Comparison of ENCODE assay signal across 9 mouse cellular contexts in the genomic region with DNA sequence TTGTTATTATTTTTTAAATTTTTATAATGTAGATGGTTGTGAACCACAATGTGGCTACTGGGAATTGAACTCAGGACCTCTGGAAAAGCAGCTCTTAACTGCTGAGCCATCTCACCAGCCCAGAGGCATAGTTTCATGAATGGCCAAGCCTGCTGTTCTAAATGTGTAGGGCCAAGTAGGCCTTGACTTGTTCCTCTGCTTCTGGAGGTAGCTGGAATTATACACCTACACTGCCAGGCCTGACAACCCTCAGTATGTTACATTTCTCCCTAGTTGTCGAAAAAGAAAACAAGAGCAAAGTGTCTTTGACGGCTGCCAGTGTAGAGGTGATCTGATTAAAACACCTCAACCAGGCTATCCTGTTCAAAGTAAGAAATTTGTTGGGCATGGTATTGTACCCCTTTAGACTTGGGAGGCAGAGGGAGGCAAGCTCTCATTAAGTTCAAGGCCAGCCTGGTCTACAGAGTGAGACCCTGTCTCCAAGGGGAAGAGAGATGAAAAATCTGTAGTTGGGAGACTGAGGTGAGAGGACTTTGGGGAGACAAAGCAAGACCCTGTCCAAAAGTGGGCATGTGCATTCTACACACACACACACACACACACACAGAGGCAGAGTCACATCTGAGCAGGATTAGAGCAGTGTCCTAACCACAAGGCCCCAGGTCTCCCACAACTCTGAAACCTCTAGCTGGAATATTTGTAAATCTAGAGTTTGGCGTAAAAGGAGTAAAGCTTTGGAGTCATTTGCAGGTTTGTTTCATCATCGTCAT. TPM values are rescaled to one million over a fixed set of nuclear protein-coding genes. Genes with fewer than 3 reads are reported as not detected.
DNase-seq lines count a peak whose midpoint lies in the region; ATAC-seq lines count a peak whose summit lies in the region.
"Had no signal": no experiment of that assay in that cellular context is flagged by ENCODE, and none has a peak within 500 bp of the region (broad histone marks: within the 10 kb centered on the region; RNA-seq: fewer than 3 reads in every experiment).

No protein-coding gene starts in this region.

- H3K9ac ChIP-seq in forebrain, embryonic 14.5 days (ENCODE audit: low read length) = no peak overlapping the region
- H3K9ac ChIP-seq in forebrain, embryonic 16.5 days (replicated peaks; ENCODE audit: low read depth, low read length) = no peak overlapping the region
- H3K9ac ChIP-seq in lung, embryonic 16.5 days (ENCODE audit: low read length) = no peak overlapping the region
- no peak overlapping the region for H3K9ac ChIP-seq in hindbrain, embryonic 15.5 days
- H3K9ac ChIP-seq in neural tube, embryonic 14.5 days (replicated peaks; ENCODE audit: low read depth, low read length) = no peak overlapping the region

- no peak for DNase-seq in forebrain, embryonic 14.5 days (ENCODE audit: low spot score)
- no peak for DNase-seq in lung, postnatal 25 days (ENCODE audit: low spot score)
- no peak for DNase-seq in spleen, adult 12 weeks (ENCODE audit: low spot score)

- H3K4me3 ChIP-seq in forebrain, embryonic 14.5 days (ENCODE audit: low read depth, low read length) = no peak overlapping the region
- no peak overlapping the region for H3K4me3 ChIP-seq in forebrain, embryonic 16.5 days (replicated peaks; ENCODE audit: low read length)
- H3K4me3 ChIP-seq in lung, embryonic 16.5 days (ENCODE audit: low read length) = no peak overlapping the region; the same call in 1 of the 2 replicates
- H3K4me3 ChIP-seq in hindbrain, embryonic 15.5 days = peak overlapping the region; percentile 72
- H3K4me3 ChIP-seq in neural tube, embryonic 14.5 days (ENCODE audit: low read depth, low read length) = peak overlapping the region; percentile 78; the same call in 1 of the 2 replicates

- no peaks in the 10 kb centered on the region for H3K9me3 ChIP-seq in forebrain, embryonic 14.5 days (replicated peaks; ENCODE audit: control insufficient read depth, low read length)
- H3K9me3 ChIP-seq in forebrain, embryonic 16.5 days (ENCODE audit: control insufficient read depth, low read length) = no peaks in the 10 kb centered on the region
- no peaks in the 10 kb centered on the region for H3K9me3 ChIP-seq in lung, embryonic 16.5 days (ENCODE audit: control insufficient read depth, low read length)
- H3K9me3 ChIP-seq in hindbrain, embryonic 15.5 days = no peaks in the 10 kb centered on the region
- H3K9me3 ChIP-seq in neural tube, embryonic 14.5 days (ENCODE audit: control insufficient read depth, low read length) = no peaks in the 10 kb centered on the region

- no peak for ATAC-seq in forebrain, embryonic 14.5 days
- ATAC-seq in forebrain, embryonic 16.5 days = no peak
- no peak for ATAC-seq in lung, embryonic 16.5 days (ENCODE audit: low read depth)
- no peak for ATAC-seq in hindbrain, embryonic 15.5 days (ENCODE audit: low FRiP score, low read depth)
- ATAC-seq in neural tube, embryonic 14.5 days (ENCODE audit: low read depth) = no peak
- ATAC-seq in activated CD4-positive, CD25-positive, alpha-beta regulatory T cell, adult 4 months = no peak

- no peak overlapping the region for H3K27ac ChIP-seq in forebrain, embryonic 14.5 days (ENCODE audit: low read depth, low read length)
- H3K27ac ChIP-seq in forebrain, embryonic 16.5 days (ENCODE audit: low read length) = no peak overlapping the region
- no peak overlapping the region for H3K27ac ChIP-seq in lung, embryonic 16.5 days (ENCODE audit: low read length)
- H3K27ac ChIP-seq in hindbrain, embryonic 15.5 days (replicated peaks) = peak overlapping the region; percentile 32
- no peak overlapping the region for H3K27ac ChIP-seq in neural tube, embryonic 14.5 days (ENCODE audit: low read depth, low read length)

- H3K36me3 ChIP-seq in forebrain, embryonic 14.5 days (ENCODE audit: control insufficient read depth, insufficient read depth, low read length) = no peaks in the 10 kb centered on the region
- no peaks in the 10 kb centered on the region for H3K36me3 ChIP-seq in forebrain, embryonic 16.5 days (ENCODE audit: control insufficient read depth, insufficient read depth)
- H3K36me3 ChIP-seq in lung, embryonic 16.5 days (ENCODE audit: control insufficient read depth, insufficient read depth, low read length) = no peaks in the 10 kb centered on the region
- H3K36me3 ChIP-seq in hindbrain, embryonic 15.5 days = no peaks in the 10 kb centered on the region
- H3K36me3 ChIP-seq in neural tube, embryonic 14.5 days (ENCODE audit: control insufficient read depth, insufficient read depth, low read length) = no peaks in the 10 kb centered on the region

- no peaks in the 10 kb centered on the region for H3K27me3 ChIP-seq in forebrain, embryonic 14.5 days (replicated peaks; ENCODE audit: control insufficient read depth, insufficient read depth, low read length)
- H3K27me3 ChIP-seq in forebrain, embryonic 16.5 days (replicated peaks; ENCODE audit: control insufficient read depth, insufficient read depth, low read length) = no peaks in the 10 kb centered on the region
- H3K27me3 ChIP-seq in lung, embryonic 16.5 days (ENCODE audit: control insufficient read depth, insufficient read depth, low read depth, low read length) = no peaks in the 10 kb centered on the region
- H3K27me3 ChIP-seq in hindbrain, embryonic 15.5 days = no peaks in the 10 kb centered on the region
- H3K27me3 ChIP-seq in neural tube, embryonic 14.5 days (ENCODE audit: control insufficient read depth, insufficient read depth, low read length) = no peaks in the 10 kb centered on the region
- H3K27me3 ChIP-seq: Patski had no signal

- no peaks in the 10 kb centered on the region for H3K4me1 ChIP-seq in forebrain, embryonic 14.5 days (ENCODE audit: control insufficient read depth, insufficient read depth, low read length)
- peaks cover 6% of the 10 kb centered on the region; the same call in 1 of the 2 replicates for H3K4me1 ChIP-seq in forebrain, embryonic 16.5 days (replicated peaks; ENCODE audit: control insufficient read depth, insufficient read depth, low read length)
- peaks cover 5% of the 10 kb centered on the region; the same call in 1 of the 2 replicates for H3K4me1 ChIP-seq in lung, embryonic 16.5 days (replicated peaks; ENCODE audit: control insufficient read depth, insufficient read depth, low read length)
- peaks cover 15% of the 10 kb centered on the region for H3K4me1 ChIP-seq in hindbrain, embryonic 15.5 days (replicated peaks)
- H3K4me1 ChIP-seq in neural tube, embryonic 14.5 days (ENCODE audit: control insufficient read depth, insufficient read depth, low read length) = 0 out of 2 replicates have a peak, but pooled peaks cover 8% of the 10 kb centered on the region

- peak overlapping the region; percentile 48; the same call in 1 of the 2 replicates for H3K4me2 ChIP-seq in forebrain, embryonic 14.5 days (ENCODE audit: low read length)
- H3K4me2 ChIP-seq in forebrain, embryonic 16.5 days (ENCODE audit: low read length) = no peak overlapping the region
- H3K4me2 ChIP-seq in lung, embryonic 16.5 days (ENCODE audit: low read depth, low read length) = peak overlapping the region; percentile 57; the same call in 1 of the 2 replicates
- peak overlapping the region; percentile 92 for H3K4me2 ChIP-seq in hindbrain, embryonic 15.5 days
- peak overlapping the region; percentile 97; the same call in 1 of the 2 replicates for H3K4me2 ChIP-seq in neural tube, embryonic 14.5 days (ENCODE audit: low read depth, low read length)

- WGBS in forebrain, embryonic 14.5 days = 80% methylated on average over 4 of the region's 4 CpGs
- WGBS in forebrain, embryonic 16.5 days = 81% methylated on average over 4 of the region's 4 CpGs
- 77% methylated on average over 4 of the region's 4 CpGs for WGBS in lung, embryonic 16.5 days
- 82% methylated on average over 4 of the region's 4 CpGs for WGBS in hindbrain, embryonic 15.5 days
- 88% methylated on average over 4 of the region's 4 CpGs for WGBS in neural tube, embryonic 14.5 days

RNA-seq across cellular contexts. Expression of a gene that starts 26.3 kb away (rescaled TPM):
- polyA plus RNA-seq in forebrain, embryonic 14.5 days (2014; fragmentation: Nextera tagmentation; extraction: Ambion mirVana) = 0.41 and 0.52 TPM in 2 replicates
- polyA plus RNA-seq in forebrain, embryonic 16.5 days (2015; fragmentation: Nextera tagmentation; extraction: Ambion mirVana) = 0.66 and 1.1 TPM in 2 replicates
- 0.57 and 1.1 TPM in 2 replicates for polyA plus RNA-seq in lung, embryonic 16.5 days (2015; fragmentation: Nextera tagmentation; extraction: Ambion mirVana)
- polyA plus RNA-seq in hindbrain, embryonic 15.5 days (2015; fragmentation: Nextera tagmentation; extraction: Ambion mirVana) = 1.9 and 2.0 TPM in 2 replicates
- 1.3 and 2.0 TPM in 2 replicates for polyA plus RNA-seq in neural tube, embryonic 14.5 days (2014; fragmentation: Nextera tagmentation; extraction: Ambion mirVana)
- polyA plus RNA-seq in activated CD4-positive, CD25-positive, alpha-beta regulatory T cell, adult 4 months (2017; shearing (Covaris generic)) = not detected
- polyA plus RNA-seq: Patski had no signal

RNA-seq across cellular contexts. Expression of a gene that starts 46.6 kb away (rescaled TPM):
- not detected in 2 replicates for polyA plus RNA-seq in forebrain, embryonic 14.5 days (2014; fragmentation: Nextera tagmentation; extraction: Ambion mirVana)
- not detected in 2 replicates for polyA plus RNA-seq in forebrain, embryonic 16.5 days (2015; fragmentation: Nextera tagmentation; extraction: Ambion mirVana)
- 0.30 and 0.34 TPM in 2 replicates for polyA plus RNA-seq in lung, embryonic 16.5 days (2015; fragmentation: Nextera tagmentation; extraction: Ambion mirVana)
- polyA plus RNA-seq in hindbrain, embryonic 15.5 days (2015; fragmentation: Nextera tagmentation; extraction: Ambion mirVana) = not detected in 2 replicates
- polyA plus RNA-seq in neural tube, embryonic 14.5 days (2014; fragmentation: Nextera tagmentation; extraction: Ambion mirVana) = not detected in 2 replicates
- under 1 TPM in 1 of 2 experiments, not detected in 1; 0.32 TPM for polyA plus RNA-seq in activated CD4-positive, CD25-positive, alpha-beta regulatory T cell, adult 4 months (2017; shearing (Covaris generic))
- polyA plus RNA-seq: Patski had no signal

RNA-seq across cellular contexts. Expression of a gene that starts 59.1 kb away (rescaled TPM):
- 60.7 and 79.0 TPM in 2 replicates for polyA plus RNA-seq in forebrain, embryonic 14.5 days (2014; fragmentation: Nextera tagmentation; extraction: Ambion mirVana)
- 63.4 and 75.9 TPM in 2 replicates for polyA plus RNA-seq in forebrain, embryonic 16.5 days (2015; fragmentation: Nextera tagmentation; extraction: Ambion mirVana)
- polyA plus RNA-seq in lung, embryonic 16.5 days (2015; fragmentation: Nextera tagmentation; extraction: Ambion mirVana) = 184 and 197 TPM in 2 replicates
- 48.2 and 53.0 TPM in 2 replicates for polyA plus RNA-seq in hindbrain, embryonic 15.5 days (2015; fragmentation: Nextera tagmentation; extraction: Ambion mirVana)
- polyA plus RNA-seq in neural tube, embryonic 14.5 days (2014; fragmentation: Nextera tagmentation; extraction: Ambion mirVana) = 48.9 and 75.6 TPM in 2 replicates
- 100 to 1,000 TPM; 276 to 326 TPM for polyA plus RNA-seq in activated CD4-positive, CD25-positive, alpha-beta regulatory T cell, adult 4 months (2017; shearing (Covaris generic))

Comparison
In these comparisons a context has a peak if more than half of its experiments do, and no peak if none do; other contexts are left out.
1. H3K4me3 ChIP-seq: peak in hindbrain, embryonic 15.5 days (single experiment) and neural tube, embryonic 14.5 days (single experiment); none in forebrain, embryonic 14.5 days (single experiment), forebrain, embryonic 16.5 days (single experiment) and lung, embryonic 16.5 days (single experiment).